Mouse (Mus musculus): ENCODE data around the gene Lsm10.

DNA sequence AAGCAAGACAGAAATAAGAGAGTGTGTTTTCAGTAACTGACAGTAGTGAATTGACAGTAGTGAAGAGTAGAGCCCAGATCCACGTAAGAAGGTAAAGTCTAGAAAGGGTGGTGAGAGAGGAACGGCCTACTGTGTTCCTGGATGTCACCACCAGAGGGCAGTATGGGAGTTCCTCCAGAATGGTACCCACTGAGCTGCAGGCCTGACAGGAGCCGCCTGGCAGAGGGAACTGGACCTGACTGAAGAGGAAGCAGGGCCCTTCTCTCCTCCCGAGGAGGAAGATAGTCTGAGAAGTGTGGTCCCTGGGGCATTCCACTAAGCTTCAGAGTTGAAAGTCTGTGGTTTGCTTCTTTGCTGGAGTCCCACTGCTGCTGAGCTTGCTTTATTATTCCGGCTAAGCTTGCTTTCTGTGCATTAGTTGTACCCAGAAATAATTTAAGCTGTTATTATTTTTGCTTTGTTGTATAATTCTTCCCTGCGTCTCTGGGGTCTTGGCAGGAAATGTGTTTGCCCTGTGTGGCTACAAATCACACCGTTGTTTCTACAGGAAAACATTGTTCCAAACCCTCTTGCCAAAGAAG, 10.3 kb upstream of the Lsm10 start:
- TF ChIP-seq CTCF (IDR thresholded peaks at IDR 0.05; ENCODE audit: insufficient read depth, low read length): peak; percentile 91
- TF ChIP-seq POLR2A (IDR thresholded peaks at IDR 0.05; ENCODE audit: borderline replicate concordance, extremely low read depth, low read depth, low read length): no peak
